Mouse (Mus musculus) left cerebral cortex, adult 2 months (tissue): ENCODE measurements around the gene Thada. TPM values are rescaled to one million over a fixed set of nuclear protein-coding genes. Genes with fewer than 3 reads are reported as not detected.

ENCODE experiments used
- DNase-seq, 2 experiments: peaks; one replicate each; pipeline ENCODE4 v3.0.0; 2021 to 2022; ENCODE audit warnings: low spot score in 2 of 2, mixed read lengths in 1 of 2; ENCODE audit errors: extremely low spot score in 1 of 2
- H3K27ac ChIP-seq: fragments of 200-600 bp; 2 replicates; pipeline ENCODE4 v1.8.1; 2022
- H3K4me3 ChIP-seq: fragments of 200-600 bp; 2 replicates; pipeline ENCODE4 v1.8.1; 2022
- CTCF ChIP-seq: fragments of 200-600 bp; IDR thresholded peaks from 2 replicates; pipeline ENCODE4 v1.8.1; 2022; ENCODE audit warnings: antibody characterized with exemption, mild to moderate bottlenecking, moderate library complexity
- intact Hi-C: fragments of 180-260 bp; cut with DNase I; formaldehyde crosslinking; loops from one replicate; pipeline ENCODE4 v1.15.1; 2025
- total RNA-seq, 2 experiments: library from RNA; stranded (reverse); gene quantifications; 2 replicates each; pipeline ENCODE4 v1.2.3; 2021

Gene Thada
- total RNA-seq, 2 experiments from 2014 or later: 13.8 to 15.9 TPM

DNA sequence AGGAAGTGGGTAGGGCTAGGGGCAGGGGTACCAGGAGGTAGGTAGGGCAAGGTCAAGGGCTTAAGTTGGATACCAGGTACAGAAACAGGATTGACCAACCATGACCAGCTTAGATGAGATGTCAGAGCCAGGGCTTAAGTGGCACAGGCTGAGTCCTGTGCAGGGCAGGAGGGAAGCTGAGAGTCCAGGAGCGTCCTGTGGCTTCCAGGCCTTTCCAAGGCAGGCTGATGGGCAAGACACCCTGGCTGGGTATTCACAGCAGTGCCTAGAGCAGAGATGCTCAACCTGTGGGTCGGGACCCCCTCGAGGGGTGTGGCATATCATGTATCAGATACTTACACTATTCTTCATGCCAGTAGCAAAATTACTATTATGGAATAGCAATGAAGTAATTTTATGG is 300.3 kb downstream of the Thada start:
- Histone ChIP-seq H3K4me3 (no peak overlapping the region), H3K27ac (no peak overlapping the region)
- TF ChIP-seq CTCF: no peak
- intact Hi-C loops: no loop called here
- no peak for DNase-seq

DNA sequence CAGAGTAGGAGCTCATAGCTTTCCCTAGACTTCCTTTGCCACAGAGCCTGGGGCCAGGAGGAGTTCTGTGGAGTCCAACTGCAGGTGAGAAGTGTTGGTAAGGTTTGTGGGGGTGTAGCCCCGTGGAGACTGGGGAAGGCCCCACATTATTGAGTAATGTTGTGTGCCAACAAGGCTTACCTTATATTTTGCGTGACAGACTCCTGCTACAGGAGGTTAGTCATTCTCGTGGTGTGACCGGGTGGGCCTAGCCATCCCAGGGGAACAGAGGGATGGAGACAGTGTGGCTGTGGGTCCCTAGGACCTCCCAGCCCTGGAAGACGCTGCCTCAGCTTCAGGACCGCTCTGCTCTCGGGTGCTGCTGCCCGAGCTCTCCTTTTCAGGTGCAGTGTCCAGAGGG is 301.9 kb downstream of the Thada start:
- intact Hi-C loops: no loop called here
- Histone ChIP-seq H3K27ac (no peak overlapping the region), H3K4me3 (no peak overlapping the region)
- no peak for TF ChIP-seq CTCF
- no peak for DNase-seq

DNA sequence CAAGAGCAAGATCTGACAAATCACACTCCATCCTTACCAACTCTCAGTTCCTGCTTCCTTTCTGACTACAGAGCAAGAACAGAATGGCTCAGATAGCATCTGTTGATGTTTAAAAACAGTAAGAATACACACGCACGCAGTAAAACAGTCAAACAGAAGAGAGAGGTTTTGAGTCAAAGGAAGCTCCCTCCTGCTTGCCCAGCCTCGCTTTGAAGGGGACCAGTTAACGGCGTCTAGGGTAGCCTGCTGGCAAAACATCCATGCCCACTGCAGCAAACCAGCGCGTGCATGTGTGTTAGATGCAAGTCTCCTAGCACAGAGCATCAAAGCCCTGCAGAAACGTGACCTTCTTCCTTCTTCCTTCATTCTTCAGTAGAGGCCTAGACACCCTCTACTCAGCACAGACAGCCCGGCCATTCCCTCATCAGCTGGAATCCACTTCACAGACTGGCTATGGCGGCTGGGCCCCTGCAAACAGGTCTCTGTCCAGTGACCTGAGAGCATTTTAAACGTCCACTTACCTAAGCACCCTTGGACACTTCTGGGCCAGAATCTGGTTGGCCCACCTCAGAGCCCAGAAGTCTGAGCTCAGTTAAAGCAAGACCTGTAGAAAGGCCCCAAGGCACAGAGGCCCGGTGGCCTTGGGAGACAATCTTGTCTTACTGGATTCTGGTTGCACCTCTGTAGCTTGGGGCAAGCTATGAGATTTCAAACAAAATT is 302.8 kb downstream of the Thada start:
- no peak overlapping the region for H3K27ac ChIP-seq
- intact Hi-C loops: no loop called here
- H3K4me3 ChIP-seq: no peak overlapping the region
- DNase-seq: no peak
- no peak for TF ChIP-seq CTCF

DNA sequence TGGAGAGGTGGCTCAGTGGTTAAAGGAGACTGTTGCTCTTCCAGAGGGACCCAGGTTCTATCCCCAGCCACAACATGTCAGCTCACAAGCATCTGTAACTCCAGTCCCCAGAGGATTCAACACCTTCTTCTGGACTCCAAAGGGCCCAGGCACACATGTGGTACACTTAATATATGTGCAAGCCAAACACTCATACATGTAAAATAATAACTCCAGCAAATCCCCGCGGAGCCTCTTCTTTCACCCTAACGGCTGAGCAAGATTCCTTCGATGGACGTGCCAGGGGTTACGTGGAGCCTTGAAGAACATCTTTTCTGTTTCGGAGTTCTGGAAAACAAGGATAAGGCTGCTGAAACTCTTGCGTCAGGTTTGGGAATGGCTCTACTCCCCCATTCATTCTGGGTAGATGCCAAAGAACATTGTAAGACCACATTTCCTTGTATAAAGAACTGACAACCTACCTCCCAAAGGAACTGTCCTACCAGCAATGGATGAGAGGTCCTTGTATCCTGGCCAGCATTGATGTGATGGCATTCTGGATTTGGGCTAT is 303.7 kb downstream of the Thada start:
- H3K27ac ChIP-seq: no peak overlapping the region

DNA sequence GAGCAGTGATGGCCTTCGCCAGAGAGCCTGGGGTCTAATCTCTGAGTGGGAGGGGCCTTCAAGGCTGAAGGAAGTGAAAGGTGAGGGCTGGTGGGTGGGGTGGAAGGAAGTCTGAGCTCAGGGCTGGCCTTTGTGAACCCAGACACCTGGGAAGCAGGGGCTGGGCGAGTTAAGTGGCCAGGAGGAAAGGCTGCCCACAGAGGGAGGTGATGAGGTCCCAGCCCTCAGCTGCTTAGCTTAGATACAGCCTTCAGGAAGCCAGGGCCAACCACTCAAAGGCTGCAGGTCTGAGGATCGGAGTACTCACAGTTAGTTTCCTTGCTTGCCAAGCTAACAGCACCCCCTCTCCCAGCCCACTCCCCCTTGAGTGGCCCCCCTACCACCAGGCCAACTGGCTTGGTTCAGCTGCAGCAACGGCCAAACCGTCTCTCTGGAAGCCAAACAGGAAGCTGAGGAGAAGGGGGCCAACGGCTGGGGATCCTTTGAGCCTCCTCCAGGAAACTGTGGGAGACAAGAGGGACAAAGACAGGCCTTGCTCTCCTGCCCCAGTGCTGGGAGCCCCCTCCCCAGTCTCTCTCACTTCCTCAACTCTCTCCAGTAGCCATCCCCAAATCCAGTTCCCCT is 304.7 kb downstream of the Thada start:
- Histone ChIP-seq H3K4me3 (no peak overlapping the region), H3K27ac (no peak overlapping the region)
- DNase-seq: no peak
- intact Hi-C loops: no loop called here
- no peak for TF ChIP-seq CTCF

More for the DNA sequence above, 303.7 kb downstream of the Thada start:
- H3K4me3 ChIP-seq: no peak overlapping the region
- DNase-seq: no peak
- intact Hi-C loops: no loop called here
- TF ChIP-seq CTCF: no peak

DNA sequence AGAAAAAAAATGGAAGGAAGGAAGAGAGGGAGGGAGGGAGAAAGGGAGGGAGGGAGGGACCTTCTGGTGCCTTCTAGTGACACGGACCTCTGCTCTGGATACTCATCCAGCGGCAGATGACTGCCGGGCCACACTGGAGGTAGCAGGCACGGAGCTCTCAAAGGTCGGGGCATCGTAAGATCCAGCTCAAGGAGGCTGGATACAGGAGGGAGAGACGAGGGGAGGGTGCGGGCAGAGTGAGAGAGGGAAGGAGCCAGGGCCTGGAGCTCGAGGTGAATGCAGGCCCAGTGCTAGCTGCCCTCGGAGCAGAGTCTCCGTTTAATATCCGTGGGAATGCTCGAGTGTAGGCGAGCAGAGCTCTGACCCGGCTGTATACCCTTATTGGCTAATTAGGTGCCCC is 307.1 kb downstream of the Thada start:
- DNase-seq: no peak

DNA sequence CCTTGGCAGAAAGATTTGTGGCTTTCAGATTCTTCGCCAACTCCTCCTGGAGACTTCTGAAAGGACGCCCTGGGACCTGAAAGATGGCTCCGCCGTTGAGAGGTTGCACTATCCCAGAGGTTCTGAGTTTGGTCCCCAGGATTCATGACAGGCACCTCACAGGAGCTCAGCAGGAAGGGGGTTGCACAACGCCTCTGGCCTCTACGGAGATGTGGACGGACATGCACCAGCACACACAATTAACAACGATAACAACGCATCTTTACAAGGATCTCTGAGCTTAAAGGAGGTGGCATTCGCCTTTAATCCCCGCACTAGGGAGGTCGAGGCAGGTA is 307.6 kb downstream of the Thada start:
- H3K4me3 ChIP-seq: no peak overlapping the region
- intact Hi-C loops: no loop called here
- no peak overlapping the region for H3K27ac ChIP-seq
- no peak for DNase-seq
- TF ChIP-seq CTCF: no peak

More for the DNA sequence above, 307.1 kb downstream of the Thada start:
- H3K4me3 ChIP-seq: no peak overlapping the region
- H3K27ac ChIP-seq: no peak overlapping the region
- intact Hi-C loops: no loop called here
- TF ChIP-seq CTCF: no peak

DNA sequence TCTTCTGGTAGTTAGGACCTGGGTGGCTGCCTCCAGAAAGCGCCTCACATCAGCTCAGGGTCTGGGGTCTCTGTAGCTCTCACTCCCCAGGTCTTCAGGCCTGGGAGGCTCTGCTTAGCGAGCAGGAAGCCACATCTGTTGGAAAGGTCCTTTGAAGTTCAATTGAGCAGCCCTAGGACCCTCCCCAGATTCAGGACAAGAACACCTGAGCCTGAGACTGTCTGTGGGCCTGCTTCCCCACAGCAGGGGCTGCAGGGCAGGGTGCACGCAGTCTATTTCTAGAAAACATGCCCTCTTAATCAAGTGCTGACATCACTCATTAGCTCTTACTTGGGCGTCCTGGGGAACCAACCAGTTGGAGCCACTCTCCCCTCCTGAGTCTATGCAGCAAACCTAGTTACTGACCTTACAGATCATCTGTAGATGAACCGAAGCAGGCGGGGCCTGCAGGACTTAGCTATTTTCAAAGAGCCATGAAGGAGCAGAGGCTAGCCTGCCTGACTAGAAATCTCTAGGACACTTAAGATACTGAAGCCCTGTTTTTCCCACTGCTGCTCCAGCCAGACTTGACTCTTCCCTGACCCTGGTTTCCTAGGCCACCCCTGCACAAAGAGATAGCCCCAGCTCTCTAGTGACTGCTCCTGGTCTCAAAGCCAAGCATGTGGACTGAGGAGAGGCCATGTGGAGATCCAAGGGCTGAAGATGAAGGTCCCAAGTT is 308.1 kb downstream of the Thada start:
- intact Hi-C loops: no loop called here
- no peak for DNase-seq
- no peak for TF ChIP-seq CTCF
- Histone ChIP-seq H3K4me3 (no peak overlapping the region), H3K27ac (no peak overlapping the region)

DNA sequence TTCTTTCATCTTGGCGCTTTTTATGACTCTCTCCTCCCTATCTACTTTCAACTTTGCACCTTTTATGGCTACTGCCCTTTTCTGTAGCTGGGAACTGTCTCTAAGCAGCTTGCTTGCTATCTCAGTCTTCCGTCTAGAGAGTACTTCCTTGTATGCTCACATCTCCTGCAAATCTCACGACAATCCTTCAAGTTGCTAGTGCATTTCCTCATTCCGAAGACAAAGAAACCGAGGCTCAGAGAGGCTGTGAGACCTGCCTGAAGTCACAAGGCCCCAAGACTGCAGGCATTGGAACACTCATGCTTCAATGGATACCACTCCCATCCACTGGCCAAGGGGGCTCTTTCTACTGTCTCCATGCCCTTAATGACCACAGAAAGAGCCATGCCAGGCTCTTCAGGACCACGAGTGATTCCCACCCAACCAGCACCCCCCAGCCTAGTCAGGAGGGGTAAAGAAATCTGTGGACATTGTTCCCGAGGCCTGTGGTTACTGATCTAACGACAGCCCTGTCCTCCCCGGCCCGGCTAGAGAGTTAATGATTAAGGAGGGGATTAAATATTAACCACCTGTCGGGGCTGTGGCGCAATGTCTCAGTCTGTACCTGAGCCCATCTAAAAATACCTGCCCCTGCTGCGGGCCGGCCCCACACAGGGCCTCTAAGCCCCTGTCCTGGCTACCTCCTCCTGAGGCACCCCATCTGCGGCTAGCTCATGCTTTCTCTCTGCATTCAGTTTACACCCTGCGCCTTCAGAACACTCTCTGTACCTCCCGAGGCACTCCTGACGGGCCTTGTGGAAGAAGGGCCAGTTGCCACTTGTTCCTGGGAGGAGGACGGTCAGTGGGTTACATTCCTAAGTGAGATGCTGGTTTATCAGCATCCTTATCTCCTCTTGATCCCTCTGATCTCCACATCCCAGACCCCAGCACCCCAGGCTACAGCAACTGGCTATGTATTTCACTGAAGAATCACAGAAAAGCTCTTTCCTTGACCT is 309.0 kb downstream of the Thada start:
- no peak for TF ChIP-seq CTCF
- H3K4me3 ChIP-seq: no peak overlapping the region
- H3K27ac ChIP-seq: no peak overlapping the region
- no peak for DNase-seq
- intact Hi-C loops: no loop called here

DNA sequence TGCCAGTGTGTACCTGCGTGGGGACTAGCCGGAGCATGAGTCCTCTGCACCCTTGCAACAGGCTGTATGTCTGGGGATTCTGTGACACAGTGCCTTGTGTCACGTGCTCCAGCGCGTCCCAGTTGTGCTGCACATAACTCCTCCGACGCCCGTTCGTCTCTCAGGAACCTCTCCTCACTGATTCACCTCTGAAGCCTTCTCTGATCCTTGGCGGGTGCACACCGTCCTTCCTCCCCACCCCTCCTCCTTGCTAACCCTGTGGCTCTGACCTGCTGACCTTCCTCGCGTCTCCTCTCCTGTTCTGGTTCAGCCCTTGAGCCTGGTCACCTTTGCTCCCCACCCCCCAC is 309.8 kb downstream of the Thada start:
- no peak for DNase-seq
- TF ChIP-seq CTCF: no peak
- intact Hi-C loops: no loop called here
- Histone ChIP-seq H3K27ac (no peak overlapping the region), H3K4me3 (no peak overlapping the region)

DNA sequence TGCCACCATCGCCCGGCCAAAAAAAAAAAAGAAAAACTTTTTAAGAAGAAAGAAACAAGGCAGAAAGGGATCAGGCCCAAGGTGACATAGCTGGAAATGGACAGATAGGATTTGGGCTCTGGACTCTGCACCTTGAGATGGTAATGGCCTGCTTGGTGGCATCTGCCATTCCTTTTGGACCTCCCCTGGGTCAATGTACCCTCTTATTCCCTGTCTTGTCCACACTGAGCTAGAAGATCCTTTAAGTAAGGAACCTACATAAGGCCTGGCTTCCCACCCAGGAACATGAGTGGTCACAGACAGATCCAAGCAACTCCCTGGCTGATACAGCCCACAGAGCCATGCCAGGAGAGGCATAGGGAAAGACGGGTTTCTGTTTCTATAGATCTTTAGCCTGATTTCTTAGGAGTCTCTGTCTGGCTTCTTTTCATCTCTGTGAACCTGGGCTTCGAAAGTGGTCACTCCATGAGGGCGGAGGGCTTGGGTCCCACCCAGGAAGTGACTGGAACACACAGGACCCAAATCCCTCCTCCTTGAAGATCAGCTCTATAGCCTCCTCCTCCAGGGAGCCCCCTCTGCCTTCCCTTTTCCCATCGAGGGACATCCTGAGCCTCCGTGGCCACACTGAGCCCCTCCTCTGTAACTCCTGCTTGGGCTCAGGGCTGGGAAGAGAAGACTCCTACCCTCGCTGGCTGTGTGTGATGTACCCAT is 310.3 kb downstream of the Thada start:
- TF ChIP-seq CTCF: no peak
- no peak overlapping the region for H3K4me3 ChIP-seq
- intact Hi-C loops: no loop called here

More for the DNA sequence above, 310.3 kb downstream of the Thada start:
- DNase-seq: no peak
- H3K27ac ChIP-seq: no peak overlapping the region
